Mouse (Mus musculus): ENCODE data around the gene Olfr609.

DNA sequence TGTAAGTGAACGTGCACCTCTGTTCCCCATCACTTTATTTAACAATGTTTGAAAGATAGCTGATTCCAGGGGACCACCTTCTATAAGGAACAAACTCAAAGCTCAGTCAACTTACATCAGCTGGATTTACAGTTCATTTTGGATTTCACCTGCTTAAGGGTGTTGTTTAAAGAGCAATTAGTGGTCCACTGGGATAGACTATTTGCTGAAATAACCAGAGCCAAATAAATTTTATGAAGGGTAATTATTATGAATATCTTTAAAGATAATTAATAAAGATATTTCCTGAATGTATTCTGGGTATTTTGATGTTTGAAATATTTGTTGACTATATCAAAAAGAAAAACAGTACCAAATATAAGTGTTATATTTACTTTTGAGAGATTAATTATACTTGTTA, 52.5 kb downstream of the Olfr609 start, which contains the start of gene Olfr605:
- TF ChIP-seq CTCF (IDR thresholded peaks at IDR 0.05; ENCODE audit: insufficient read depth, low read depth, low read length): no peak
- no peak for TF ChIP-seq POLR2A (IDR thresholded peaks at IDR 0.05; ENCODE audit: insufficient read depth, low read depth, low read length)

Data from olfactory bulb, adult 2 months (tissue).